Mouse (Mus musculus) adrenal gland, adult (tissue): ENCODE results near the gene Rasl12.
A peak's percentile ranks its signal among the peaks of the same experiment; 100 is the strongest.

ENCODE experiments used
- DNase-seq, 2 experiments: peaks; one replicate each; pipeline ENCODE4 v3.0.0; 2022 to 2023; ENCODE audit warnings: low spot score in 1 of 2; ENCODE audit not compliant: inconsistent age in 2 of 2

Rasl12 gene

GRCm38 (mm10) chr9:65435671-65436301 is 37.5 kb downstream of the Rasl12 start, which contains the start of gene Mtfmt:
Gene Mtfmt, plus strand, starts transcription at chr9:65435782.
- peak; percentile 93 to 97 for DNase-seq

GRCm38 (mm10) chr9:65444692-65445091 is 46.4 kb downstream of the Rasl12 start:
- no peak for DNase-seq

GRCm38 (mm10) chr9:65447951-65448350 is 49.6 kb downstream of the Rasl12 start:
- DNase-seq, result no peak

GRCm38 (mm10) chr9:65458975-65459374 is 60.7 kb downstream of the Rasl12 start:
- no peak for DNase-seq

- no peak for DNase-seq
Measured at GRCm38 (mm10) chr9:65460198-65460597, 61.9 kb downstream of the Rasl12 start.

GRCm38 (mm10) chr9:65460732-65461442 is 62.6 kb downstream of the Rasl12 start, which contains the start of gene Spg21:
Gene Spg21, plus strand, starts transcription at chr9:65460947.
- peak; percentile 97 to 100 for DNase-seq

GRCm38 (mm10) chr9:65462544-65462943 is 64.2 kb downstream of the Rasl12 start:
- DNase-seq, result no peak

- DNase-seq, result peak; percentile 66 to 82
Measured at GRCm38 (mm10) chr9:65464161-65464560, 65.9 kb downstream of the Rasl12 start.
